Mouse (Mus musculus): ENCODE data around the gene Adcy1.

Adcy1 gene

DNA sequence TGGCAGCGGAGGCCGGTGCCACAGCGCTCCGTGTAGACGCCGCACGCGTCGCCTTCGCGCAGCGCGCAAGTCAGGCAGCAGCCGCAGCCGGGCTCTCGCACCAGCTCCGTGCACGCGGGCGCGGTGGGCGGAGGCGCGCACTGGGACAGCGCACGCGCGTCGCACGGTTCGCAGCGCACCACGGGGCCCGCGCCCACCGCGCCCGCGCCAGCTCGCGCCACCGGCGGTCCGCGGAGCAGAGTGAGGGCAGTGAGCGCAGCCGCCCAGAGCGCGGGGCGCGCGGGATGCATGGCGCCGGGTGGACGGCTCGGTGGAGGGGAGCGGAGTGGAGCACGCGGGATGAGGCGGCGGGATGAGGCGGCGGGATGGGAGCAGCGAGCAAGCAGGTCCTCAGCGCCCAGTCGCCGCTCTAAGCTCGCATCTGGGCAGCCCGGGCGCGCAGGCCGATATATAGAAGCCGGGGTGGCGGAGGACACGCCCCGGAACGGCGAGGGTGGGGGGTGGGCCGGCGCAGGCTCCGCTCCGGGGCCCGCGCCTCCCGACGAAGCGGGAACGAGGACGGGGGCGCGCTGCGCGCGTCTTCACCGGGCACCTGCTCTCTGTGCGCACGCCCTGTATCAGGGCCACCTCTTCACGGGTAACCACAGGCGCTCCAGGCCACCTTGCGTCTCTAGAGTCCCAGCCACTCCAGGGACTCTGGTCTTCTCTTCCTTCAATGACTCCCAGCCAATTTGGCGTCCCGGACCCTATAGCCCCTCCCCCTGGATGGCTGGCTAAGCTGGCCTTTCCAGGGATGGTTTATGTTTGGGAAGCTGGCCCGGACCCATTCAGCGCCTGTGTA is 150.4 kb downstream of the Adcy1 start, which contains the start of gene Igfbp3:
Igfbp3 (minus strand) TSS at position 423 of the 841 bp plus-strand sequence.
- peak; percentile 68 for DNase-seq (ENCODE audit: low read depth, low spot score)

DNA sequence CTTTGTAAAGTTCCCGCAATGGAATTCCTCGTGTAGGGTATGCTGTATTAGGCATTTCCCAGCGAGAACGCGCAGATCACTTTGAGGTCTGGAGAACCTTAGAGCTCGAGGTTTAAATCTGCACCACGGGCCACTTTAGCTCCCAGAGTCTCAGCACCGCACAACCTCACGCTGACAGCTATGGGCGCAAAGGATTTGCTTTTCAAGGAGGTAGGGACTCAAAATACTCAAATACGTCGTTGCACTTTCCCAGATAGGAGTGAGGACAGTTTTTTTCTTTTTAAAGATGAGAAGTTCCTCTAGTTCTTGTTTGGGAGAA is 151.0 kb downstream of the Adcy1 start:
- DNase-seq (ENCODE audit: low read depth, low spot score) = no peak

DNA sequence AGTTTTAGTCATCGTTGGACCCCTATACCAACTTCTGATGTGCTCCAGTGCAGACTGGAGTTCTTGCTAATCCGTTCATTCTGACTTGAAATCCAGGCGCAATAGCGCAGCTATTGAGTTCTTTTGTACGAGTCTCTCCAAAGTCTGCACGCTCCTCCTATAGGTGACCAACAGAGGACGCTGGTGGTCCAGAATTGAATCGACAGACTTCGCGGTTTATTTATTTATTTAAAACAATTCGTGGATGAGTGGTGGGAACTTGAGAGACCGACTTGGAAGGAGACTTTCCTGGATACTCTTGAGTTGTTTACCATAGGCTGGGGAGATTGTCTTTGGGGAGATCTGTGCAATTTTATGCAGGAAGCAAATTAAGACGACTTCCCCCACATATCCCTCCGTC is 151.5 kb downstream of the Adcy1 start:
- peak; percentile 79 for DNase-seq (ENCODE audit: low read depth, low spot score)

DNA sequence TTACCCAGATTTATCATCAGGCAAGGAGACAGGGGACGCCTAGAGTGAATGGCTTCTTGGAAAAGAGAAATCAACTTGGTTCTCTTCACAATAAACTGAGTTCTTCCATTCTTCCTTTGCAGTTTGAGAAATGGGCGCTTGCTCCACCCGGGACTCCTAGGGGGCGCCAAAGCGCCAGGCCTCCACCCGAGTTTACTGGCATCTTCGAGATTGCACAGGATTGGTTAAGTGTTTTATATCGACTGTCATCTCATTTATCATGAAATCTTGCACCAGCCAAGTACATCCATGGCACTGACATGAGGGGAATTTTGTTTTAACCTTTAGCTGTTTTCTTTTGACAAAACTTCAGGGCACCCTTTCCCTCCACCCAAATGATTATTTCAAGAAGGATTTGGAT is 152.4 kb downstream of the Adcy1 start:
- DNase-seq (ENCODE audit: low read depth, low spot score) = peak; percentile 56

DNA sequence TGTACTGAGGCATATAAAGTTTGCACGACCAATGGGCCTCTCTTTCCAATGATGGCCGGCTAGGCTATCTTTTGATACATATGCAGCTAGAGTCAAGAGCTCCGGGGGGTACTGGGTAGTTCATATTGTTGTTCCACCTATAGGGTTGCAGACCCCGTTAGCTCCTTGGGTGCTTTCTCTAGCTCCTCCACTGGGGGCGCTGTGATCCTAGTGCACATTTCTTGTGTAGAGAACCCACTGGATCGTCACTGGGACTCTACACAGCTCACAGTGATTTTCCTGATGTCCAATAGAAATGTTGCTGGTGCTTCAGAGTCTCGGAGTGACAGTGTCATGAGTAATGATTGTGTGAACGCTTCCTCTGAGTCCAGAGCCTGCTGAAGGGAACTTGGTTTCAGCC is 158.5 kb downstream of the Adcy1 start:
- DNase-seq (ENCODE audit: low read depth, low spot score) = peak; percentile 63

DNA sequence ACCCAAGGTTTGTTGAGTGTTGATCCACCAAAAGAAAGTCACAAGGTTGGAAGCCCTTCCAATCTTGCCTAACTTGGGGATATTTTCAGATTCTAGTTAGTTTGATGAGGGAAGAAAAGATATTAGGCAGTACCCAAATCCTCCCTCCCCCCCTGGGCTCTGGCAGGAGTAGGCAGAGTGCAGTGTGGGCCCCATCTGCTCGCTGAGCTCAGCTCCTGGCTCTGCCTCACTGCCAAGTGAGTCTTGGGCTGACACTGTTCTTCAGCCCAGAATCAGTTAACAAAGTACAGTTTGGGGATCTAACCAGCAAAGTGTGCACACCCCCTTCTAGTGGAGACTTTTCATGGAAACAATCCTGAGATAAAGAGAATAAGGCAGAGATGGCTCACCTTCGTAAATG is 162.9 kb downstream of the Adcy1 start:
- DNase-seq (ENCODE audit: low read depth, low spot score) = no peak

DNA sequence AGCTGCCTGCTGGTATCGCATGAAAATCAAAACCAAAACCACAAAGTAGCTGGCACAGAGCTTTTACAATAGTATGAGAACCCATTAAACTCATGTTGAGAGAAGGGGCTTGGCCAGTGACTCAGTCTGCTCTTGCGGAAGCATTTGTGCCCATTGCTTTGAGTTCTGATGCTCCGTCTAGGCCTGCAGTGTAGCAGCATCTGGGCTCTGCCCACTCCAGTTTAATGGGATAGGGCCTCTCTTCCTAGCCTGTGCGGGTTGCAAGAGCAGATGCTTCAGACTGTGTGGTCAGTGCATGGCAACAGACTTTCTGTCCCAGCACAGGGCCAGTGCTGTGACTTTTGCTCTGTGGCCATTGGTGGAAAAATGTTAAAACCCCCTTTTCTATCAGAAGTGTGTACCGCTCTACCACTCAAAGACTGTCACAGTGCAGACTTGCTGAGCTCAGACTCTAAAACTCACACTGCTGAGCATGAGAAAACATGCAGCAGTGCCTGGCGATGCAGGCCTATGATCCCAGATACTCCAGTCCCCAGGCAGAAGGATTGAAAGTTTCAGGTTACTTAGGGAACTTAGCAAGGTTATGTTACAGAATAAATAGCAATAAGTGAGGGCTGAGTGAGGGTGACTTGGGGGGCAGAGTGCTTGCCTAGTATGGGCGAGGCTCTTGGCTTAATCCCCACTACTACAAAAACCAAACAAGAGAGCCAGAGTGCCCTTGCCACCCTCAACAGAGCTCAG is 163.7 kb downstream of the Adcy1 start:
- no peak for DNase-seq (ENCODE audit: low read depth, low spot score)

DNA sequence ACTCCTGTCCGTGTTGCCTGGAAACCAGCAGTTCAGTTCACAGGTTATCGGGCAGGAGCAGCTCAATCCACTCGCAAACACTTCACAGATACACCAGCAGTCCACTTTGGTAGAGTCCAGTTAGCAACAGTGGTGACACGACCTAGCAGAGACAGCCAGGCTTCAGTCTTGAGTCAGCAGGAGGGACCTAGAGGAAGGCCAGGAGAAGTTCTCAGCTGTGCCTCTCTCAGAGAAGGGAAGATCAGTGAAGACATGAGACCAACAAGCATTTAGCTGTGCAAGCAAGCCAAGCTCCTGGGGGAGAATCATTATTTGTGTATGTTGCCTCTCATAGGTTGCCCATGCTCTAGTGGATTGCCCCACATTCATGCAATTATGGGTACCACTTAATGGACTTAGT is 164.8 kb downstream of the Adcy1 start:
- no peak for DNase-seq (ENCODE audit: low read depth, low spot score)

Measured in ES-CJ7 (cell line).